Mouse (Mus musculus) retina, adult 2 months (tissue): ENCODE data around the gene Gm12394.
"Not testable (repeated sequence)": the region's sequence is repeated elsewhere in the genome, so short reads cannot be mapped to it uniquely, and the experiment has no call there.

ENCODE experiments used
- DNase-seq: peaks from one replicate; pipeline ENCODE4 v3.0.0-alpha.2; 2012; ENCODE audit warnings: low read depth, low spot score

The Gm12394 gene

DNA sequence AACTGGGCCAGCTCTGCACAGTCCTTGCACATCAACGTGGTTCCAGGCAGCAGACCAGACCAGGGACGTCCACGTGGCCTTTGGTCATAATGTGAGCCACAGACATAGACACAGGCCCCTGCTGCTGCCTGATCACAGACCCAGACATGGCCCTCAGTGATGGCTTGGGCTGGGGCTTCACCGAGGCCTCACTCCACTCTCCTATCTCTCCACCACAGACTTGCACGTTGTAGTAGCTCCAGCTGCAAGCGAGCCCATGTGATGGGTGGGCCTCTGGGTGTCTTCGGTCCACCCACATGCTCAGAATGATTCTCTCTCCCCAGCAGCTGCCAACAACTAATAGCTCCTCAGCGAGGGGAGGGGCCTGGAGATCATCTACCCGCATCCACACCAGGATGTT lies 3.9 kb upstream of the Gm12394 start:
- not testable (repeated sequence) for DNase-seq

DNA sequence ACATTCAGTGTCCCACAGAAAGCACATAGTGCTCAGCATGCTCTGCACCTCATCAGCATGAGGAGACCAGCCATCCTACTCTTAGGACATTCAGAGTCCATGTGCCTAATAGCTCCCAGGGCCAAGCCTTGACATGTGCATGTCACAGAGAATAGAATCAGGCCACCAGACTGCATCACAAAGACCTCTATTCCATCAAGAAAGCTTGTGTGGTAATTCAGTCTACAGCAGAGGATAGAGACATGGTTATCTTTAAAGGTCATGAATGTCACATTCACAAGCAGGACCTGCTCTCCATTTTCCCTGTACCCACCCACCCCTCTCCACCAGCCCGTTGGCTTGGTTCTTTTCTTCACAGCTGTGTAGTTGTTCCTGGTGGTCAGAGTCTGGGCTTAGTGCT lies 2.8 kb downstream of the Gm12394 start, which contains the start of gene Fam205a1:
TSS of gene Fam205a1 (minus strand) at position 101 of the 400 bp plus-strand sequence.
- not testable (repeated sequence) for DNase-seq

DNA sequence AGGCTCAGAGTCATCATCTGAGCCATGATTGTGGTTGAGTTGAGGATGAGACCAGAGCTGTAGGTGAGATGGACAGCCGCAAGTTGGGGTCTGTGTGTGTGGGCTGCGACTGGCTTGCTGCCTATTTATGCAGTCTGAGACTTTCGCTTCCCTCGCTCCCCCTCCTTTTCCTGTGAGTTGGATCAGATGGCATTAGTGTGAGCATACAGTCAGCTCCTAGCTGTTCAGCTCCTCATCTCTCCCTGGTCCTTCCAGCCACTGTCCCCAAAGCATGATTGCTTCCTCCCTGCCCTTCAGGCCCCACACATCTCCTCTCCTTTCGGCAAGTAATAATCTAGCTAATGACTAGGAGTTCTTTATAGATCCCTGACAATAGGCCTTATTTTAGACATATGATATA lies 82.7 kb downstream of the Gm12394 start, which contains the start of gene Ccl21a:
TSS of gene Ccl21a (minus strand) at position 101 of the 400 bp plus-strand sequence.
- not testable (repeated sequence) for DNase-seq

DNA sequence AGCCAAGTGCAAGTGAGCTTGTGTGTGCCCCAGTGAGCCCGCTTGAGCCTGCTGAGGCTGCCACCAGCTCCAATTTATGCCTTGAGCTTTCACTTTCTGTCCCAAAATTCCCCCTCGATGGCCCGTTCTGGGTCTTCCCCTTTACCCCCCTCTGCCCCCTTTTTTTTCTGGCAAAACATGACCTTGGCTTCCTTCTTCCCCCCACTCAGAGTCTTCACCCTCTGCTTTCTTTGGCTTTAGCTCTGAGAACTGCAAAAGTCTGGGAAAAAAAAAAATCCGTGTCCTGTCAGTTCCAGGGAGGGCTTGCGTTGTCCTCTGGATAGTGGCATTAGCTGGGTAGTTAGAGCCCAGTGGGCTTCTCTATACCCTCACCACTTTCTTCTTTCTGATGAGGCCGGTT lies 100.1 kb downstream of the Gm12394 start, which contains the start of gene Ccl19:
TSS of gene Ccl19 (minus strand) at position 101 of the 400 bp plus-strand sequence.
- not testable (repeated sequence) for DNase-seq

DNA sequence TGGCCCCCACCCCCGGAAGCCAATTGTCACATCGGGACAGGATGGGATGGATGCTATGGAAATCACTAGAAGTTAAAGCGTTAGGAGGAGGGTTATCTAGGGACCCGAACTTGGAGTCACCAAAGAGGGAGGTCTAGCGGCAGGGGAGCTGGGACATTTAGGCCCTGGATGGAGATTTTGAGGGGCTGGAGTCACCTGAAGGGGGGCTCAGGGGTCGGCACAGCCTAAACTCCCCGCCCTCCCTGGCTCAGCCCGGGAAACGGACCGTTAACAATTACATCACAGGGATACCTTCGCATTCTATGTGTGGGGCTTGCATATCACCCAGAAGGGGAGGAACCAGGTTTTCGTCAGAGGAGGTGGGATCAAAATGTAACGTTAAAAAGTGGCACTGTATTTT lies 121.3 kb downstream of the Gm12394 start, which contains the start of gene 4930578G10Rik:
TSS of gene 4930578G10Rik (plus strand) at position 301 of the 400 bp plus-strand sequence.
- not testable (repeated sequence) for DNase-seq
